Mouse (Mus musculus) megakaryocyte, embryonic 14.5 days (primary cell): ENCODE measurements at regions not wholly inside any gene's neighbourhood (a gene's known extent, or its start where the extent isn't known, plus 50 kb on each side); places are given as distances from the start of the nearest gene placed in this dataset.

ENCODE experiments used
- FLI1 ChIP-seq: IDR thresholded peaks from 2 replicates; pipeline ENCODE4 v1.6.1; 2012; ENCODE audit warnings: low read length, inconsistent platforms, mixed read lengths
- GATA1 ChIP-seq: IDR thresholded peaks from 3 replicates; pipeline ENCODE4 v1.6.1; 2012; ENCODE audit warnings: mixed read lengths, low read length, inconsistent platforms, borderline replicate concordance

DNA sequence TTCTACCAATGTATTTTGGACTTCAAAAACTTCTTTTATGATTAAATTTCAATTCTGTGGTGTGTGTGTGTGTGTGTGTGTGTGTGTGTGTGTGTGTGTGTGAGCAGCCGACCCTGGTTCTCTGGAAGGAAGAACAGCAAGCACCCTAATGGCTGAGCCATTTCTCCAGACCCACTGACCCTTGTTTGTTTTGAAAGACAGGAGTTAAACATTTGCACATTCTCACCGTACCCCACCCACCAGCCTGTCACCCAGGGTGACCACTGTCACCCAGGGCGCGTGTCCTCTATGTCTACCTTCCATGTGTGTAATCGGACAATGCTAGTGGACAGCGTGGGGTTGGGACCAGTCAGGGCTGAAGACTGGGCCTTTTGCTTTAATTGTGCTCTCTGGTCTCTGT lies 60.0 kb upstream of the Wdr26 start:
- TF ChIP-seq GATA1 (no peak), FLI1 (no peak)
